ENCODE assay signal across 21 mouse cellular contexts in genomic region chr13:82359442-82359841, GRCm38 (mm10).
DNase-seq lines count a peak whose midpoint lies in the region; ATAC-seq and TF ChIP-seq lines count a peak whose summit lies in the region.
"Had no signal": no experiment of that assay in that cellular context is flagged by ENCODE, and none has a peak within 500 bp of the region (broad histone marks: within the 10 kb centered on the region; RNA-seq: fewer than 3 reads in every experiment).

No protein-coding gene starts in this region.

- H3K9ac ChIP-seq in embryonic facial prominence, embryonic 14.5 days (ENCODE audit: low read depth, low read length), result no peak overlapping the region
- no peak overlapping the region for H3K9ac ChIP-seq in stomach, embryonic 16.5 days (ENCODE audit: low read length)
- H3K9ac ChIP-seq in stomach, postnatal 0 days (ENCODE audit: low read length), result no peak overlapping the region
- H3K9ac ChIP-seq in liver, embryonic 11.5 days (ENCODE audit: low read depth, low read length), result no peak overlapping the region
- H3K9ac ChIP-seq: hindbrain, embryonic 13.5 days; liver, embryonic 12.5 days; neural tube, embryonic 12.5 days had no signal

- ATAC-seq in embryonic facial prominence, embryonic 14.5 days (ENCODE audit: low read depth), result no peak
- ATAC-seq in stomach, embryonic 16.5 days (ENCODE audit: insufficient read depth, low FRiP score), result peak; percentile 44; the same call in 1 of the 2 replicates
- no peak for ATAC-seq in stomach, postnatal 0 days (ENCODE audit: low FRiP score, low TSS enrichment)
- ATAC-seq in liver, embryonic 11.5 days (replicated peaks; ENCODE audit: low FRiP score), result no peak
- ATAC-seq: CD4-positive, CD25-positive, alpha-beta regulatory T cell, adult 4 months; liver, embryonic 12.5 days had no signal

- no peaks in the 10 kb centered on the region for H3K27me3 ChIP-seq in embryonic facial prominence, embryonic 14.5 days (replicated peaks; ENCODE audit: control insufficient read depth, insufficient read depth, low read length)
- H3K27me3 ChIP-seq in embryonic facial prominence, embryonic 10.5 days (replicated peaks; ENCODE audit: low read depth, poor library complexity, severe bottlenecking), result no peaks in the 10 kb centered on the region
- no peaks in the 10 kb centered on the region for H3K27me3 ChIP-seq in stomach, embryonic 16.5 days (ENCODE audit: control insufficient read depth, insufficient read depth, low read length)
- no peaks in the 10 kb centered on the region for H3K27me3 ChIP-seq in stomach, postnatal 0 days (ENCODE audit: control insufficient read depth, insufficient read depth, low read length)
- H3K27me3 ChIP-seq in liver, embryonic 11.5 days (replicated peaks; ENCODE audit: control insufficient read depth, insufficient read depth, low read length), result no peaks in the 10 kb centered on the region
- H3K27me3 ChIP-seq: hindbrain, embryonic 13.5 days; liver, embryonic 12.5 days; neural tube, embryonic 12.5 days had no signal

- TF ChIP-seq EP300 in stomach, postnatal 0 days (optimal IDR thresholded peaks at IDR 0.05), result no peak

- WGBS in embryonic facial prominence, embryonic 14.5 days, result 86% methylated on average over 1 of the region's 1 CpGs
- 82% methylated on average over 1 of the region's 1 CpGs for WGBS in embryonic facial prominence, embryonic 10.5 days
- 62% methylated on average over 1 of the region's 1 CpGs for WGBS in stomach, embryonic 16.5 days
- 48% methylated on average over 1 of the region's 1 CpGs for WGBS in stomach, postnatal 0 days
- WGBS in liver, embryonic 11.5 days, result 85% methylated on average over 1 of the region's 1 CpGs

- H3K27ac ChIP-seq in embryonic facial prominence, embryonic 14.5 days (replicated peaks; ENCODE audit: low read depth, low read length), result no peak overlapping the region
- H3K27ac ChIP-seq in embryonic facial prominence, embryonic 10.5 days (replicated peaks), result no peak overlapping the region
- H3K27ac ChIP-seq in stomach, embryonic 16.5 days (ENCODE audit: low read length), result no peak overlapping the region
- H3K27ac ChIP-seq in stomach, postnatal 0 days (replicated peaks), result no peak overlapping the region
- no peak overlapping the region for H3K27ac ChIP-seq in liver, embryonic 11.5 days (ENCODE audit: low read depth, low read length)
- H3K27ac ChIP-seq: hindbrain, embryonic 13.5 days; layer of hippocampus, adult 2 months; limb, embryonic 10.5 days; liver, embryonic 12.5 days; neural tube, embryonic 12.5 days had no signal

- no peaks in the 10 kb centered on the region for H3K9me3 ChIP-seq in embryonic facial prominence, embryonic 14.5 days (ENCODE audit: control insufficient read depth, low read length)
- H3K9me3 ChIP-seq in embryonic facial prominence, embryonic 10.5 days, result no peaks in the 10 kb centered on the region
- H3K9me3 ChIP-seq in stomach, embryonic 16.5 days (replicated peaks; ENCODE audit: control insufficient read depth, low read length), result no peaks in the 10 kb centered on the region
- no peaks in the 10 kb centered on the region for H3K9me3 ChIP-seq in stomach, postnatal 0 days (ENCODE audit: control insufficient read depth, low read length)
- no peaks in the 10 kb centered on the region for H3K9me3 ChIP-seq in liver, embryonic 11.5 days (ENCODE audit: control insufficient read depth, low read length)
- H3K9me3 ChIP-seq: hindbrain, embryonic 13.5 days; limb, embryonic 10.5 days; liver, embryonic 12.5 days; neural tube, embryonic 12.5 days had no signal

- no peaks in the 10 kb centered on the region for H3K4me1 ChIP-seq in embryonic facial prominence, embryonic 14.5 days (ENCODE audit: control insufficient read depth, insufficient read depth, low read length)
- no peaks in the 10 kb centered on the region for H3K4me1 ChIP-seq in embryonic facial prominence, embryonic 10.5 days
- no peaks in the 10 kb centered on the region for H3K4me1 ChIP-seq in stomach, embryonic 16.5 days (ENCODE audit: control insufficient read depth, insufficient read depth, low read length)
- H3K4me1 ChIP-seq in stomach, postnatal 0 days (replicated peaks; ENCODE audit: control insufficient read depth, insufficient read depth), result no peaks in the 10 kb centered on the region
- no peaks in the 10 kb centered on the region for H3K4me1 ChIP-seq in liver, embryonic 11.5 days (replicated peaks; ENCODE audit: control insufficient read depth, insufficient read depth, low read length)
- H3K4me1 ChIP-seq: hindbrain, embryonic 13.5 days; limb, embryonic 10.5 days; liver, embryonic 12.5 days; neural tube, embryonic 12.5 days had no signal

- intact Hi-C loops in heart, postnatal 36 days (cut with DNase I), result no loop called here

- TF ChIP-seq CTCF in stomach, postnatal 0 days (IDR thresholded peaks at IDR 0.05; ENCODE audit: low read depth), result no peak

- H3K36me3 ChIP-seq in embryonic facial prominence, embryonic 14.5 days (ENCODE audit: control insufficient read depth, insufficient read depth, low read length), result no peaks in the 10 kb centered on the region
- no peaks in the 10 kb centered on the region for H3K36me3 ChIP-seq in embryonic facial prominence, embryonic 10.5 days (replicated peaks)
- no peaks in the 10 kb centered on the region for H3K36me3 ChIP-seq in stomach, embryonic 16.5 days (ENCODE audit: control insufficient read depth, insufficient read depth, low read length)
- H3K36me3 ChIP-seq in stomach, postnatal 0 days (ENCODE audit: control insufficient read depth, insufficient read depth, low read length), result no peaks in the 10 kb centered on the region
- no peaks in the 10 kb centered on the region for H3K36me3 ChIP-seq in liver, embryonic 11.5 days (ENCODE audit: control insufficient read depth, insufficient read depth, low read length)
- H3K36me3 ChIP-seq: hindbrain, embryonic 13.5 days; limb, embryonic 10.5 days; liver, embryonic 12.5 days; neural tube, embryonic 12.5 days had no signal

- no peak overlapping the region for H3K4me3 ChIP-seq in embryonic facial prominence, embryonic 14.5 days (ENCODE audit: low read depth, low read length)
- H3K4me3 ChIP-seq in embryonic facial prominence, embryonic 10.5 days, result no peak overlapping the region
- H3K4me3 ChIP-seq in stomach, embryonic 16.5 days (replicated peaks; ENCODE audit: low read length), result no peak overlapping the region
- no peak overlapping the region for H3K4me3 ChIP-seq in stomach, postnatal 0 days (ENCODE audit: low read depth, low read length)
- no peak overlapping the region for H3K4me3 ChIP-seq in liver, embryonic 11.5 days (ENCODE audit: low read depth, low read length)
- H3K4me3 ChIP-seq: hindbrain, embryonic 13.5 days; layer of hippocampus, adult 2 months; limb, embryonic 10.5 days; liver, embryonic 12.5 days; neural tube, embryonic 12.5 days had no signal

- H3K4me2 ChIP-seq in embryonic facial prominence, embryonic 14.5 days (ENCODE audit: low read depth, low read length), result no peak overlapping the region
- H3K4me2 ChIP-seq in stomach, embryonic 16.5 days (ENCODE audit: low read depth, low read length), result no peak overlapping the region
- no peak overlapping the region for H3K4me2 ChIP-seq in stomach, postnatal 0 days (replicated peaks; ENCODE audit: low read depth)
- H3K4me2 ChIP-seq in liver, embryonic 11.5 days, result no peak overlapping the region
- H3K4me2 ChIP-seq: hindbrain, embryonic 13.5 days; liver, embryonic 12.5 days; neural tube, embryonic 12.5 days had no signal

- DNase-seq in embryonic facial prominence, embryonic 14.5 days (ENCODE audit: low spot score), result peak; percentile 3
- no peak for DNase-seq in embryonic facial prominence, embryonic 10.5 days (ENCODE audit: low spot score)
- peak; percentile 5 for DNase-seq in heart, postnatal 4 days
- no peak for DNase-seq in heart, postnatal 36 days
- no peak for DNase-seq in stomach, postnatal 0 days (ENCODE audit: low spot score)
- no peak for DNase-seq in liver, embryonic 11.5 days (ENCODE audit: low spot score)
- no peak for DNase-seq in urinary bladder, postnatal 4 days (ENCODE audit: low spot score in 2 of 2)
- DNase-seq: adrenal gland, postnatal 10 days; cerebellum, adult 11-12 months; cerebellum, postnatal 36 days; gastrocnemius, postnatal 14 days; lung, postnatal 10 days; right cerebral cortex, postnatal 14 days; thymus, postnatal 14 days had no signal

Comparison
In these comparisons a context has a peak if more than half of its experiments do, and no peak if none do; other contexts are left out.
1. DNase-seq: peak in embryonic facial prominence, embryonic 14.5 days (single experiment) and heart, postnatal 4 days (single experiment); none in embryonic facial prominence, embryonic 10.5 days (single experiment), heart, postnatal 36 days (0 of 2), stomach, postnatal 0 days (single experiment), liver, embryonic 11.5 days (single experiment) and urinary bladder, postnatal 4 days (0 of 2).